ENCODE assay signal across 9 mouse cellular contexts in the genomic region with DNA sequence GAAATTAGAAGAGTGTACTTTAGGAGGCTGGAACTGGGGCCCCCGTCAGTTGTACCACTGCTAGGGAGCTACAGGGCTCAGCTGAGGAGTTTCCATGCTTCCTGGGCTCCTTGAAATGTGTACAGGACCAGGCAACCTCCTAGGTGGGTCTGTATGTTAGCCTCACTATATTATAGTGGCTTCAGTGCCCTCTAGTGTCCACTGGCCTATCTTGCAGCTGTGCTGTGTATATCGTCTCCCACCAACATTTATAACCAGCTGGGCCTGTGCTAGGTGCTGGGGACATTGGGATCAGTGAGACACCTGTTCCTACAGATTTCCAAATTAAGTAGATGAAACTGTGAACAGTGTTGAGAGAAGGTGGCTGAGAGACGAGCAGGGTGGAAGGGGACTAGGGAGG. TPM values are rescaled to one million over a fixed set of nuclear protein-coding genes. Genes with fewer than 3 reads are reported as not detected.
DNase-seq lines count a peak whose midpoint lies in the region; ATAC-seq and TF ChIP-seq lines count a peak whose summit lies in the region.
"Had no signal": no experiment of that assay in that cellular context is flagged by ENCODE, and none has a peak within 500 bp of the region (broad histone marks: within the 10 kb centered on the region; RNA-seq: fewer than 3 reads in every experiment).

No protein-coding gene starts in this region.

- H3K4me1 ChIP-seq in forebrain, embryonic 12.5 days: peaks cover 18% of the 10 kb centered on the region
- H3K4me1 ChIP-seq in intestine, embryonic 15.5 days (replicated peaks): no peaks in the 10 kb centered on the region

- H3K36me3 ChIP-seq in forebrain, embryonic 12.5 days (replicated peaks): no peaks in the 10 kb centered on the region
- no peaks in the 10 kb centered on the region for H3K36me3 ChIP-seq in intestine, embryonic 15.5 days
- H3K36me3 ChIP-seq: heart, embryonic 13.5 days had no signal

- ATAC-seq in forebrain, embryonic 12.5 days (ENCODE audit: low FRiP score): peak; percentile 64; the same call in 1 of the 2 replicates
- ATAC-seq in intestine, embryonic 15.5 days: peak; percentile 59

- no peak overlapping the region for H3K27ac ChIP-seq in forebrain, embryonic 12.5 days
- H3K27ac ChIP-seq in intestine, embryonic 15.5 days: no peak overlapping the region
- H3K27ac ChIP-seq: heart, embryonic 13.5 days had no signal

- no peak overlapping the region for H3K4me2 ChIP-seq in forebrain, embryonic 12.5 days
- H3K4me2 ChIP-seq in intestine, embryonic 15.5 days (replicated peaks): no peak overlapping the region
- H3K4me2 ChIP-seq: heart, embryonic 13.5 days had no signal

- H3K4me3 ChIP-seq in forebrain, embryonic 12.5 days (replicated peaks): no peak overlapping the region
- no peak overlapping the region for H3K4me3 ChIP-seq in intestine, embryonic 15.5 days (replicated peaks)
- H3K4me3 ChIP-seq: heart, embryonic 13.5 days had no signal

- peak; percentile 37 for DNase-seq in adrenal gland, postnatal 10 days
- no peak for DNase-seq in adrenal gland, adult 18-20 months (ENCODE audit: low spot score in 2 of 2)
- DNase-seq in 3T3-L1 (ENCODE audit: low read depth, low spot score): peak; percentile 78
- peak; percentile 59 for DNase-seq in brain, embryonic 14.5 days (ENCODE audit: low read depth)
- DNase-seq in lung, adult 18-20 months: peak; percentile 15 to 44
- DNase-seq in ovary, postnatal 14 days (ENCODE audit: low spot score): peak; percentile 34

- H3K9ac ChIP-seq in forebrain, embryonic 12.5 days: no peak overlapping the region
- H3K9ac ChIP-seq in intestine, embryonic 15.5 days: no peak overlapping the region
- H3K9ac ChIP-seq: heart, embryonic 13.5 days had no signal

- no peak for TF ChIP-seq POLR2A in brain, embryonic 14.5 days (IDR thresholded peaks at IDR 0.05; ENCODE audit: borderline replicate concordance, extremely low read depth, insufficient read depth, insufficient read length, poor library complexity, severe bottlenecking)

- peaks cover 82% of the 10 kb centered on the region for H3K27me3 ChIP-seq in forebrain, embryonic 12.5 days
- H3K27me3 ChIP-seq in intestine, embryonic 15.5 days (replicated peaks): no peaks in the 10 kb centered on the region; the same call in 1 of the 2 replicates

- H3K9me3 ChIP-seq in forebrain, embryonic 12.5 days: no peaks in the 10 kb centered on the region
- no peaks in the 10 kb centered on the region for H3K9me3 ChIP-seq in intestine, embryonic 15.5 days
- H3K9me3 ChIP-seq: heart, embryonic 13.5 days had no signal

- TF ChIP-seq CTCF in brain, embryonic 14.5 days (IDR thresholded peaks at IDR 0.05; ENCODE audit: borderline replicate concordance, extremely low read depth, insufficient read depth, insufficient read length): peak; percentile 62; the same call in 1 of the 2 replicates

- 28% methylated on average over 3 of the region's 3 CpGs for WGBS in forebrain, embryonic 12.5 days
- 26% methylated on average over 3 of the region's 3 CpGs for WGBS in intestine, embryonic 15.5 days

RNA-seq across cellular contexts. Expression of a gene that starts 31.2 kb away (rescaled TPM):
- total RNA-seq in adrenal gland, postnatal 10 days (2021): 10 to 100 TPM; 25.3 to 30.0 TPM
- 10 to 100 TPM; 28.8 to 37.8 TPM for total RNA-seq in adrenal gland, adult 18-20 months (2021)
- polyA plus RNA-seq in brain, embryonic 14.5 days (2012; rRNA removed): 8.2 and 12.7 TPM in 2 replicates
- 2.8 and 3.0 TPM in 2 replicates for polyA plus RNA-seq in forebrain, embryonic 12.5 days (2016; fragmentation: Nextera tagmentation; extraction: Ambion mirVana)
- 2.7 and 3.3 TPM in 2 replicates for polyA plus RNA-seq in intestine, embryonic 15.5 days (2015; fragmentation: Nextera tagmentation; extraction: Ambion mirVana)

RNA-seq across cellular contexts. Expression of a gene that starts 57.5 kb away (rescaled TPM):
- 10 to 100 TPM; 52.9 to 72.5 TPM for total RNA-seq in adrenal gland, postnatal 10 days (2021)
- total RNA-seq in adrenal gland, adult 18-20 months (2021): 10 to 100 TPM; 59.1 to 94.0 TPM
- 43.6 and 57.9 TPM in 2 replicates for polyA plus RNA-seq in brain, embryonic 14.5 days (2012; rRNA removed)
- 56.4 and 62.4 TPM in 2 replicates for polyA plus RNA-seq in forebrain, embryonic 12.5 days (2016; fragmentation: Nextera tagmentation; extraction: Ambion mirVana)
- polyA plus RNA-seq in intestine, embryonic 15.5 days (2015; fragmentation: Nextera tagmentation; extraction: Ambion mirVana): 33.2 and 37.1 TPM in 2 replicates

Comparison
In these comparisons a context has a peak if more than half of its experiments do, and no peak if none do; other contexts are left out.
1. DNase-seq: peak in adrenal gland, postnatal 10 days (single experiment), 3T3-L1 (single experiment), brain, embryonic 14.5 days (single experiment), lung, adult 18-20 months (2 of 2) and ovary, postnatal 14 days (single experiment); none in adrenal gland, adult 18-20 months (0 of 2).